In the genomic region with DNA sequence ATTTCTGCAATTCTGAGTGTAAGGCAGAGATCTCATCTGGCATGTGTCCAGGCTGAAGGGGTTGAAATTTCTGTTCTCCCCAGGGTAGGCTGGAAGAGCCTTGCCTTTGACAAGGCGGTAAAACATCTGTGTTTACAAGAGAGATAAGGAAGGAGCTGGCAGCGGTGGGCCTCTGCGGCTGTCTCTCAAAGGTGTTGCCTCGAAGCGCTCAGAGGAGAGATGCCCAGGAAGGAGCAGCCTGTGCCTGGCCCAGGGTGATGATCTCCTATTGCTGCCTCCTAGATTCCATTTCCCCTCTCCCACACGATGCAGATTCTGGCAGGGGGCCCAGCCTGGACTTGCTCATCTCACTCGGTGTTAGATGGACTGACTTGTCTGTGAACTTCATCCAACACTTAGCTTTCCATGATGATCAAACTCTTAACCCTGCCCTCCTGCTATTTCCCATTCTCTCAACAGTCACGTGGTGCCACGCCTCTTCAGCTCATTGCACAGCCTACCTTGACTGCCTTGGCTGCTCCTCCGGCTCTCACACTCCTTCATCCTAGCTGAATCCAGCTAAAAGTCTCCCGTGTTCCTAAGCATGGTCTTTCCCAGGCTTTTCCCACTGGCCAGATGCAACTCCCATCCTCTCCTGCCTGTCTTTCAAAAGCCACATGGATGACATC, we compare ENCODE assay signal across 7 mouse cellular contexts. TPM values are rescaled to one million over a fixed set of nuclear protein-coding genes. Genes with fewer than 3 reads are reported as not detected.
A peak's percentile ranks its signal among the peaks of the same experiment; 100 is the strongest.
DNase-seq lines count a peak whose midpoint lies in the region; ATAC-seq and TF ChIP-seq lines count a peak whose summit lies in the region.

No protein-coding gene starts in this region.

- 0 out of 2 replicates have a peak overlapping the region, but pooled peaks have one; percentile 13 for H3K27ac ChIP-seq in midbrain, embryonic 14.5 days (replicated peaks; ENCODE audit: low read depth, low read length)
- H3K27ac ChIP-seq in midbrain, postnatal 0 days (ENCODE audit: low read depth, low read length), result no peak overlapping the region
- H3K27ac ChIP-seq in embryonic facial prominence, embryonic 15.5 days (replicated peaks), result no peak overlapping the region
- H3K27ac ChIP-seq in intestine, embryonic 16.5 days (ENCODE audit: low read length), result no peak overlapping the region

- no peak overlapping the region for H3K4me3 ChIP-seq in midbrain, embryonic 14.5 days (replicated peaks; ENCODE audit: low read depth, low read length)
- no peak overlapping the region for H3K4me3 ChIP-seq in midbrain, postnatal 0 days (ENCODE audit: low read depth, low read length)
- no peak overlapping the region for H3K4me3 ChIP-seq in embryonic facial prominence, embryonic 15.5 days (replicated peaks)
- H3K4me3 ChIP-seq in intestine, embryonic 16.5 days (ENCODE audit: low read length), result no peak overlapping the region

- TF ChIP-seq CTCF in midbrain, postnatal 0 days (IDR thresholded peaks at IDR 0.05), result no peak

- no peaks in the 10 kb centered on the region for H3K36me3 ChIP-seq in midbrain, embryonic 14.5 days (ENCODE audit: control insufficient read depth, insufficient read depth, low read length)
- H3K36me3 ChIP-seq in midbrain, postnatal 0 days (ENCODE audit: insufficient read depth, low read length), result no peaks in the 10 kb centered on the region
- H3K36me3 ChIP-seq in embryonic facial prominence, embryonic 15.5 days, result no peaks in the 10 kb centered on the region
- no peaks in the 10 kb centered on the region for H3K36me3 ChIP-seq in intestine, embryonic 16.5 days (ENCODE audit: control insufficient read depth, insufficient read depth, low read length)

- H3K4me1 ChIP-seq in midbrain, embryonic 14.5 days (ENCODE audit: control insufficient read depth, insufficient read depth, low read length), result peaks cover 79% of the 10 kb centered on the region
- H3K4me1 ChIP-seq in midbrain, postnatal 0 days (ENCODE audit: insufficient read depth, low read length), result peaks cover 26% of the 10 kb centered on the region
- H3K4me1 ChIP-seq in embryonic facial prominence, embryonic 15.5 days, result peaks cover 66% of the 10 kb centered on the region
- H3K4me1 ChIP-seq in intestine, embryonic 16.5 days (ENCODE audit: control insufficient read depth, insufficient read depth, low read length), result peaks cover 65% of the 10 kb centered on the region

- H3K4me2 ChIP-seq in midbrain, embryonic 14.5 days (ENCODE audit: low read length), result no peak overlapping the region
- H3K4me2 ChIP-seq in midbrain, postnatal 0 days (ENCODE audit: low read depth, low read length, poor library complexity, severe bottlenecking), result no peak overlapping the region
- no peak overlapping the region for H3K4me2 ChIP-seq in embryonic facial prominence, embryonic 15.5 days (replicated peaks)
- H3K4me2 ChIP-seq in intestine, embryonic 16.5 days (ENCODE audit: low read depth, low read length), result no peak overlapping the region

- ATAC-seq in midbrain, embryonic 14.5 days (ENCODE audit: low FRiP score, low TSS enrichment), result no peak
- no peak for ATAC-seq in midbrain, postnatal 0 days (ENCODE audit: low FRiP score)
- 0 out of 2 replicates have a peak, but pooled peaks have one; percentile 12 for ATAC-seq in embryonic facial prominence, embryonic 15.5 days (ENCODE audit: insufficient number of reproducible peaks, low FRiP score, low TSS enrichment, low read depth)
- peak; percentile 61 for ATAC-seq in intestine, embryonic 16.5 days

- no peak overlapping the region for H3K9ac ChIP-seq in midbrain, embryonic 14.5 days (replicated peaks; ENCODE audit: low read length)
- H3K9ac ChIP-seq in midbrain, postnatal 0 days (replicated peaks; ENCODE audit: low read length, poor library complexity, severe bottlenecking), result no peak overlapping the region
- no peak overlapping the region for H3K9ac ChIP-seq in embryonic facial prominence, embryonic 15.5 days
- H3K9ac ChIP-seq in intestine, embryonic 16.5 days (ENCODE audit: low read depth, low read length), result no peak overlapping the region

- WGBS in midbrain, embryonic 14.5 days, result 56% methylated on average over 11 of the region's 11 CpGs
- WGBS in midbrain, postnatal 0 days, result 51% methylated on average over 11 of the region's 11 CpGs
- WGBS in embryonic facial prominence, embryonic 15.5 days, result 40% methylated on average over 11 of the region's 11 CpGs
- 24% methylated on average over 11 of the region's 11 CpGs for WGBS in intestine, embryonic 16.5 days

- no peak for DNase-seq in midbrain, embryonic 14.5 days
- no peak for DNase-seq in midbrain, postnatal 0 days (ENCODE audit: low spot score)
- DNase-seq in thymus, postnatal 14 days, result peak; percentile 22
- DNase-seq in neural tube, embryonic 10.5 days (ENCODE audit: extremely low spot score, low spot score), result no peak
- DNase-seq in embryo, embryonic 11 days, result no peak

- H3K9me3 ChIP-seq in midbrain, embryonic 14.5 days (ENCODE audit: control insufficient read depth, low read length), result no peaks in the 10 kb centered on the region
- no peaks in the 10 kb centered on the region for H3K9me3 ChIP-seq in midbrain, postnatal 0 days (ENCODE audit: low read length)
- H3K9me3 ChIP-seq in embryonic facial prominence, embryonic 15.5 days (replicated peaks), result no peaks in the 10 kb centered on the region
- H3K9me3 ChIP-seq in intestine, embryonic 16.5 days (ENCODE audit: control insufficient read depth, low read length), result no peaks in the 10 kb centered on the region

- peaks cover 18% of the 10 kb centered on the region; the same call in 1 of the 2 replicates for H3K27me3 ChIP-seq in midbrain, embryonic 14.5 days (ENCODE audit: control insufficient read depth, insufficient read depth, low read length)
- H3K27me3 ChIP-seq in midbrain, postnatal 0 days (ENCODE audit: insufficient read depth, low read length), result 0 out of 2 replicates have a peak, but pooled peaks cover 5% of the 10 kb centered on the region
- H3K27me3 ChIP-seq in embryonic facial prominence, embryonic 15.5 days, result peaks cover 62% of the 10 kb centered on the region
- 0 out of 2 replicates have a peak, but pooled peaks cover 5% of the 10 kb centered on the region for H3K27me3 ChIP-seq in intestine, embryonic 16.5 days (replicated peaks; ENCODE audit: control insufficient read depth, insufficient read depth, low read length)

RNA-seq across cellular contexts. Expression of a gene that starts 30.8 kb away (rescaled TPM):
- 14.7 and 15.2 TPM in 2 replicates for polyA plus RNA-seq in midbrain, embryonic 14.5 days (2014; fragmentation: Nextera tagmentation; extraction: Ambion mirVana)
- 17.6 and 20.3 TPM in 2 replicates for total RNA-seq in midbrain, postnatal 0 days (2014; rRNA removed)
- 22.6 and 23.6 TPM in 2 replicates for polyA plus RNA-seq in midbrain, postnatal 0 days (2015; fragmentation: Nextera tagmentation; extraction: Ambion mirVana)
- 4.0 and 4.1 TPM in 2 replicates for polyA plus RNA-seq in embryonic facial prominence, embryonic 15.5 days (2015; fragmentation: Nextera tagmentation; extraction: Ambion mirVana)
- polyA plus RNA-seq in intestine, embryonic 16.5 days (2015; fragmentation: Nextera tagmentation; extraction: Ambion mirVana), result 638 and 702 TPM in 2 replicates

RNA-seq across cellular contexts. Expression of a gene that starts 58.7 kb away (rescaled TPM):
- polyA plus RNA-seq in midbrain, embryonic 14.5 days (2014; fragmentation: Nextera tagmentation; extraction: Ambion mirVana), result 112 and 143 TPM in 2 replicates
- 36.5 and 51.6 TPM in 2 replicates for total RNA-seq in midbrain, postnatal 0 days (2014; rRNA removed)
- polyA plus RNA-seq in midbrain, postnatal 0 days (2015; fragmentation: Nextera tagmentation; extraction: Ambion mirVana), result 8.5 and 10.3 TPM in 2 replicates
- polyA plus RNA-seq in embryonic facial prominence, embryonic 15.5 days (2015; fragmentation: Nextera tagmentation; extraction: Ambion mirVana), result 0.37 and 0.80 TPM in 2 replicates
- 0.24 and 0.34 TPM in 2 replicates for polyA plus RNA-seq in intestine, embryonic 16.5 days (2015; fragmentation: Nextera tagmentation; extraction: Ambion mirVana)

Comparison
In these comparisons a context has a peak if more than half of its experiments do, and no peak if none do; other contexts are left out.
1. RNA of a gene that starts 58.7 kb away (polyA plus RNA-seq): 112 to 143 TPM in midbrain, embryonic 14.5 days; 8.5 to 10.3 TPM in midbrain, postnatal 0 days, 0.37 to 0.80 TPM in embryonic facial prominence, embryonic 15.5 days and 0.24 to 0.34 TPM in intestine, embryonic 16.5 days; every median in the first group is over 10 times any median in the second.
2. ATAC-seq: peak in embryonic facial prominence, embryonic 15.5 days (single experiment) and intestine, embryonic 16.5 days (single experiment); none in midbrain, embryonic 14.5 days (single experiment) and midbrain, postnatal 0 days (single experiment).
3. RNA of a gene that starts 30.8 kb away (polyA plus RNA-seq): 638 to 702 TPM in intestine, embryonic 16.5 days; 22.6 to 23.6 TPM in midbrain, postnatal 0 days, 14.7 to 15.2 TPM in midbrain, embryonic 14.5 days and 4.0 to 4.1 TPM in embryonic facial prominence, embryonic 15.5 days; every median in the first group is over 10 times any median in the second.